Mouse (Mus musculus) hindbrain, embryonic 14.5 days (tissue): ENCODE measurements around the gene Arl10. TPM values are rescaled to one million over a fixed set of nuclear protein-coding genes. Genes with fewer than 3 reads are reported as not detected.
A peak's percentile ranks its signal among the peaks of the same experiment; 100 is the strongest.

ENCODE experiments used
- ATAC-seq: fragments of 200-750 bp; cut with Nextera tagmentation; 2 replicates; pipeline ENCODE4 v1.8.0; 2017; ENCODE audit warnings: moderate number of reproducible peaks, mild to moderate bottlenecking, moderate TSS enrichment, moderate library complexity; ENCODE audit not compliant: low FRiP score
- DNase-seq: peaks from one replicate; pipeline ENCODE4 v3.0.0-alpha.2; 2015; ENCODE audit warnings: low spot score
- H3K27ac ChIP-seq: fragments of 300-500 bp; sonication (generic); 2 replicates; pipeline ENCODE4 v1.5.1; 2014; ENCODE audit warnings: mild to moderate bottlenecking, moderate library complexity
- H3K27me3 ChIP-seq: fragments of 300-500 bp; sonication (generic); 2 replicates; pipeline ENCODE4 v1.6.1; 2014; ENCODE audit warnings: mild to moderate bottlenecking, low read length, mixed read lengths; ENCODE audit not compliant: control insufficient read depth, insufficient read depth
- H3K36me3 ChIP-seq: fragments of 300-500 bp; sonication (generic); replicated peaks from 2 replicates; pipeline ENCODE4 v1.6.1; 2014; ENCODE audit not compliant: control insufficient read depth, insufficient read depth
- H3K4me1 ChIP-seq: fragments of 300-500 bp; sonication (generic); replicated peaks from 2 replicates; pipeline ENCODE4 v1.6.1; 2014; ENCODE audit warnings: antibody characterized with exemption, low read length, mixed read lengths; ENCODE audit not compliant: control insufficient read depth, insufficient read depth
- H3K4me2 ChIP-seq: fragments of 300-500 bp; sonication (generic); replicated peaks from 2 replicates; pipeline ENCODE4 v1.6.1; 2014; ENCODE audit warnings: mild to moderate bottlenecking, moderate library complexity
- H3K4me3 ChIP-seq: fragments of 300-500 bp; sonication (generic); replicated peaks from 2 replicates; pipeline ENCODE4 v1.5.1; 2014; ENCODE audit warnings: mild to moderate bottlenecking, low read length
- H3K9ac ChIP-seq: fragments of 300-500 bp; sonication (generic); 2 replicates; pipeline ENCODE4 v1.6.1; 2014
- H3K9me3 ChIP-seq: fragments of 300-500 bp; sonication (generic); 2 replicates; pipeline ENCODE4 v1.6.1; 2016; ENCODE audit warnings: low read length; ENCODE audit not compliant: control insufficient read depth
- WGBS: fragments of 180-500 bp; shearing (Covaris S2); extraction: QIAGEN DNeasy Blood & Tissue Kit; methylation state at CpG from one replicate; pipeline ENCODE4 v1.1.7; 2014; 5-methylcytosine and 5-hydroxymethylcytosine counted together
- polyA plus RNA-seq: library from polyadenylated mRNA; unstranded; fragments of >200 nt; fragmentation: Nextera tagmentation; extraction: Ambion mirVana; gene quantifications from 2 replicates; pipeline ENCODE4 v1.2.1, GENCODE M21; 2014

The Arl10 gene
- polyA plus RNA-seq = 83.0 and 88.8 TPM in 2 replicates

DNA sequence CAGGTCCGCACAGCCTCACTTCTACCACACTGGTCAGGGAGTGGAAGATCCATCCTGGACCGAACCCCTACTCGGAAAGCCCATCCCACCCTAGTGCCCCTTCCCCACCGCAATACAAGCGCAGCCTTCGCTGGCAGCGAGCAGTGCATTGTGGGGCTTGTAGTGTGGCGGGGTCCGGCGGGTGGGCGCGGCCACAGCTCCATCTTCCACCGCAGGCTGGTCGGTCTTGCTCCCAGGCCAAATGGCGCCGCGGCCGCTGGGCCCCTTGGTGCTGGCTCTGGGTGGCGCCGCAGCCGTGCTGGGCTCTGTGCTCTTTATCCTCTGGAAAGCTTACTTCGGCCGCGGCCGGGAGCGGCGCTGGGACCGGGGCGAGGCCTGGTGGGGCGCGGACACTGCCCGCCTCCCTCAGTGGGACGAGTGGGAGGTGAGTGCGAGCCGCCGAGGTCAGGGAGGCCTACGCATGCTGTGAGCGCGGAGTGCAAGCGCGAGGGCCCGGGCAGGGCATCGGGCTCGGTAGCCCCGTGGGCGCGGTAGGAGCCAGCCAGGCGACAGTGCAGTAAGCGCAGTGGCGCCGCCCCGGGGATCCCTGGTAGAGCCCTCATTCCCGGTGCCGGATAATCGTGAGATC lies at the start of gene Arl10:
Gene Arl10, plus strand, starts transcription at position 162 of the 628 bp plus-strand sequence.
- ATAC-seq (peak; percentile 92), DNase-seq (peak; percentile 77)
- H3K9ac ChIP-seq = peak within 1 kb of the TSS; percentile 95
- H3K4me2 ChIP-seq = peak within 1 kb of the TSS; percentile 75
- peak within 1 kb of the TSS; percentile 88 for H3K4me3 ChIP-seq
- peak within 1 kb of the TSS; percentile 75; the same call in 1 of the 2 replicates for H3K27ac ChIP-seq
- H3K9me3 ChIP-seq = no peaks in the 10 kb centered on the region
- H3K27me3 ChIP-seq = no peaks in the 10 kb centered on the region
- peaks cover 29% of the 10 kb centered on the region for H3K36me3 ChIP-seq
- under 1% methylated on average over 55 of the region's 55 CpGs for WGBS
- H3K4me1 ChIP-seq = peaks cover 18% of the 10 kb centered on the region

- 94% methylated on average over 6 of the region's 6 CpGs for WGBS
- H3K27me3 ChIP-seq = no peaks in the 10 kb centered on the region
- H3K4me2 ChIP-seq = no peak overlapping the region
- no peak overlapping the region for H3K4me3 ChIP-seq
- H3K4me1 ChIP-seq = no peaks in the 10 kb centered on the region
- peaks cover 84% of the 10 kb centered on the region for H3K36me3 ChIP-seq
- no peak overlapping the region for H3K9ac ChIP-seq
- DNase-seq (no peak), ATAC-seq (no peak)
- no peaks in the 10 kb centered on the region for H3K9me3 ChIP-seq
- H3K27ac ChIP-seq = no peak overlapping the region
Observed at GRCm38 (mm10) chr13:54527140-54527539, 47.7 kb upstream of the Arl10 start.

DNA sequence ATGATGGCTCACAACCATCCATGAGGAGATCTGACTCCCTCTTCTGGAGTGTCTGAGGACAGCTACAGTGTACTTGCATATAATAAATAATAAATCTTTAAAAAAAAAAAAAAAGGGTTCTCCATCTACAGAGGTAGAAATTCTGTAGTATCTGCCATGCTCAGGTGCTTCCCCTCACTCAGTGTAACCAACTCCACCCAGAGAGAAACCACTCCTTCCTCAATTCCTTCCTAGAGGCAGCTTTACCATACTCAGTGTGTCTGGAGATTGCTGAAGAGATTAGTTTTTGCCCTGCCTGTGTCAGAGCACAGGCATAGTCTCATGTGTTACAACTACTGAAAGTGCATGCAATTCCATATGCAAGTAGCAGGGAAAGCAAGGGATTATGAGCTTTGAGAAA lies 42.7 kb upstream of the Arl10 start:
- no peak overlapping the region for H3K27ac ChIP-seq
- H3K27me3 ChIP-seq = no peaks in the 10 kb centered on the region
- DNase-seq (no peak), ATAC-seq (no peak)
- H3K36me3 ChIP-seq = peaks cover 82% of the 10 kb centered on the region
- no peaks in the 10 kb centered on the region for H3K4me1 ChIP-seq
- no peaks in the 10 kb centered on the region for H3K9me3 ChIP-seq
- H3K9ac ChIP-seq = no peak overlapping the region
- H3K4me3 ChIP-seq = no peak overlapping the region
- no peak overlapping the region for H3K4me2 ChIP-seq

DNA sequence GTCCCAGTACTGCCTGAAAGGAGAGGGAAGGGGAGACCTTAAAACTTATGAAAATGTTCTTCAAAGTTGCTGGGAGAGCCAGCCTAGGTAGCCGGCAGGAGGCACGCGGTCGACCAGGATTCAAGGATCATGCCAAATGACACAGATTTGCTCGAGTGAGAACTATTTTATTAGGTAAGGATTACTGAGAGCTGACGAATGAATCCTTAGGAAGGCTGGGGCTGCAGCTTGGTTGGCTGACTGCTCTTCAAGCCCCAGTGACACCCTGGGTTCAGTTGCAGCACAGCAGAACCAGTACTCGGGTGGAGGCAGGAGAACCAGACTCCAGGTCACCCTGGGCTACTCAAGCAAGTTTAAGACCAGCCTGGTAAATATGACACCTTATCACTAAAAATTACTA lies 26.8 kb upstream of the Arl10 start:
- Histone ChIP-seq H3K4me3 (no peak overlapping the region), H3K27ac (no peak overlapping the region), H3K4me1 (no peaks in the 10 kb centered on the region), H3K4me2 (no peak overlapping the region), H3K9me3 (no peaks in the 10 kb centered on the region), H3K36me3 (peaks cover 74% of the 10 kb centered on the region), H3K9ac (no peak overlapping the region), H3K27me3 (no peaks in the 10 kb centered on the region)
- DNase-seq (no peak), ATAC-seq (no peak)
- 88% methylated on average over 7 of the region's 7 CpGs for WGBS

DNA sequence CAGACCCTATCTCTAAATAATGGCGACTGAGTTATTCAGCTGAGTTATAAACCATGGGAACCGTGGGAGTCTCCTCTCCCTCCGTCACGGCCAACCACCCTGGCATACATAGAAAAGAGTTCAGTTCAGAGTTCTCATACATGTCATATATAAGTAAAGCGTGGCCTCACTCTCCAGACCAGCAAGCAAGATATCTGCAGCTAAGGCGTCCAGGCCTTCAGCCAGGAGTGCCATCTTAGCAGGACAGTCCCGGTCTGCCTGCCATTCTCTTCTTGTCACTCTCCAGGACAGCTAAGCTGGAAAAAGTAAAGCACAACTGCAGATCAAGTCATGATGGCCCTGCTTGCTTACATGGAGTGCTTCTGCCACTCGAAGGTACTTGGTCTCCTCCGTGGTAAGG lies 18.6 kb upstream of the Arl10 start:
- no peak overlapping the region for H3K27ac ChIP-seq
- WGBS = 94% methylated on average over 9 of the region's 9 CpGs
- H3K4me3 ChIP-seq = no peak overlapping the region
- no peaks in the 10 kb centered on the region for H3K4me1 ChIP-seq
- H3K9me3 ChIP-seq = no peaks in the 10 kb centered on the region
- H3K27me3 ChIP-seq = no peaks in the 10 kb centered on the region
- ATAC-seq (no peak), DNase-seq (no peak)
- H3K4me2 ChIP-seq = no peak overlapping the region
- H3K36me3 ChIP-seq = peaks cover 98% of the 10 kb centered on the region
- H3K9ac ChIP-seq = no peak overlapping the region

DNA sequence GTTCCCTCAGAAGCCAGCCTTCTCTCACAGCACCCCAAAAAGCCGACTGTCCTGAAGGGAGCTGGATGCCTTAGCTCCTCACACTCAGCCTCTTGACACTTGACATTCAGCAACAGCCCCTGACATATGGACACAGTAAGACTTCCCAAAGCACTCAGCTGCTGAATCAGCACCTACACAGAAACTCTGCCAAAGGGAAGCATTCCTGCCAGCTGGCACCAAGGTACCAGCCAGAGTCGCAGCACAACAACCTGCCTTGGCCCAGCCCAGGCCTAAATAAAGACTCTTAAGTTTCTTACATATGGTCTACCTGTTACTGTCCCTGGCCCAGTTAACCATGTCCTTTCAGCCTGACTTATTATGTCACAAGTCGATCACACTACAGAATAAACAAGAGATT lies 18.0 kb upstream of the Arl10 start:
- no peak overlapping the region for H3K9ac ChIP-seq
- DNase-seq = no peak
- H3K4me1 ChIP-seq = no peaks in the 10 kb centered on the region
- H3K27ac ChIP-seq = no peak overlapping the region
- no peak for ATAC-seq
- no peak overlapping the region for H3K4me2 ChIP-seq
- no peaks in the 10 kb centered on the region for H3K9me3 ChIP-seq
- 88% methylated on average over 3 of the region's 3 CpGs for WGBS
- no peak overlapping the region for H3K4me3 ChIP-seq
- H3K36me3 ChIP-seq = peaks cover 98% of the 10 kb centered on the region
- H3K27me3 ChIP-seq = no peaks in the 10 kb centered on the region

- WGBS = 90% methylated on average over 1 of the region's 1 CpGs
- H3K27ac ChIP-seq = no peak overlapping the region
- no peak overlapping the region for H3K9ac ChIP-seq
- H3K27me3 ChIP-seq = no peaks in the 10 kb centered on the region
- ATAC-seq (no peak), DNase-seq (no peak)
- H3K36me3 ChIP-seq = peaks cover 98% of the 10 kb centered on the region
- H3K9me3 ChIP-seq = no peaks in the 10 kb centered on the region
- H3K4me1 ChIP-seq = no peaks in the 10 kb centered on the region
- H3K4me2 ChIP-seq = no peak overlapping the region
- no peak overlapping the region for H3K4me3 ChIP-seq
Observed at GRCm38 (mm10) chr13:54557652-54558051, 17.2 kb upstream of the Arl10 start.

DNA sequence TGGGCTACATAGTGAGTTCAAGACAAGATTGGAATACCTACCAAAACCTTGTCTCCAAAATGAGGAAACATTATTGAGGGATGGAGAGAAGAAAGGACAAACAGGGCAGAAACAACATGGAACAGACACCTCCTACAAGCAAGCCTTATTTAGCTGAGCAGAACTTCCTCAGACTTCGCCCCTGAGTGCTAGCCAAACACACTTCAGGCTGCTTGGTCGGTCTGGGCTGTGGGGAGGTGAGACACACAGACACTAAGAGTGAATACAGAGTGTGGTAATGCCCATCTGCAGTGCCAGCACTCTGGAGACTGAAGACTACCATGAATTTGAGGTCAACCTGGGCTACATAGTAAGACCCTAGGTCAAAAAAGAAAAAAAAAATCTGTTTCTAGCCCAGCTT lies 15.2 kb upstream of the Arl10 start:
- no peaks in the 10 kb centered on the region for H3K9me3 ChIP-seq
- no peak overlapping the region for H3K9ac ChIP-seq
- H3K27ac ChIP-seq = no peak overlapping the region
- ATAC-seq (no peak), DNase-seq (no peak)
- H3K27me3 ChIP-seq = no peaks in the 10 kb centered on the region
- peaks cover 8% of the 10 kb centered on the region for H3K4me1 ChIP-seq
- H3K36me3 ChIP-seq = peaks cover 87% of the 10 kb centered on the region
- WGBS = 96% methylated on average over 2 of the region's 2 CpGs
- H3K4me2 ChIP-seq = no peak overlapping the region
- no peak overlapping the region for H3K4me3 ChIP-seq

DNA sequence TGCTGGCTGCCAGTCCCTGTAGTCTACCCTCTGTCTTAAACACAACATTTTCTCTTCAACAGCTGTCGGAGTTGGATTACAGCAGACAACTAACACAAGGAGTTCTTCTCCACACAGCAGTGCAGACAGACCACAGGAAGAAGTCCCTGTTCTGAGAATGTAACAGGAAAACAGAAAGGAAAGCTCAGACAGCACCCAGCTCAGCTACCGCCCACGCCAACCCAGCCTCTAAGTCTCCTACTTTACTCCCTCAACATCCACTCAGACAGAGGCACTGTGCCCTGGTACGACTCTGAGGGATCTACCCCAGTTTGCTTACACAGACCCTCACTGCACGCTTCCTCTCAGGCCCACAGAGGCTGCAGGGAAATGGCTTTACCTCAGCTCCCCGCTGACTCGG lies 14.2 kb upstream of the Arl10 start:
- Histone ChIP-seq H3K36me3 (peaks cover 77% of the 10 kb centered on the region), H3K4me2 (no peak overlapping the region), H3K27ac (no peak overlapping the region), H3K9me3 (no peaks in the 10 kb centered on the region), H3K9ac (no peak overlapping the region), H3K27me3 (no peaks in the 10 kb centered on the region), H3K4me3 (no peak overlapping the region), H3K4me1 (peaks cover 8% of the 10 kb centered on the region)
- no peak for DNase-seq
- ATAC-seq = no peak
- WGBS = 92% methylated on average over 7 of the region's 7 CpGs

DNA sequence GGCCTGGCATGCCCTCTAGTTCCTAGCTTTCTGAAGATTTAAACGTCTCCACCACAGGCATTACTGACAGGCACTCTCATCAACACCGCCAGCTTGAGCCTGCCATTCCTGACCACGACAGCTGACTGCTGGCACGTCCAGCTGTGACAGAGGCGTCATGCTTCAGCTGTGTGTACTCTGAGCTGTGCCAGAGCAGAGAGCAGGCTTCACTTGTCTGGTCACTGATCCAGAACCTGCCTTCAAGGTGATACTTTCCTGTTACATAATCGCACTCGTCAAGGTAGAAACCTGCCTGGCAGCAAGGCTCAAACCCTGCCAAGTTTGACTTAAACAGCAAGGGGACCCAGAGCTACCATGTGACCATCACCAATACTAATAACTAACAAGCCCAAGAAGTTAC lies 12.3 kb upstream of the Arl10 start:
- Histone ChIP-seq H3K27me3 (no peaks in the 10 kb centered on the region), H3K9ac (no peak overlapping the region), H3K4me2 (no peak overlapping the region), H3K4me3 (no peak overlapping the region), H3K27ac (no peak overlapping the region), H3K36me3 (peaks cover 58% of the 10 kb centered on the region), H3K9me3 (no peaks in the 10 kb centered on the region), H3K4me1 (peaks cover 8% of the 10 kb centered on the region)
- DNase-seq = no peak
- 85% methylated on average over 7 of the region's 7 CpGs for WGBS
- no peak for ATAC-seq
